Mouse (Mus musculus): ENCODE data around the gene Pphln1. TPM values are rescaled to one million over a fixed set of nuclear protein-coding genes. Genes with fewer than 3 reads are reported as not detected.
A peak's percentile ranks its signal among the peaks of the same experiment; 100 is the strongest.

Gene Pphln1
- total RNA-seq, 2 experiments from 2014 or later: 20.3 to 21.6 TPM

- intact Hi-C loops (cut with DNase I): no loop called here
- DNase-seq: no peak
Observed at GRCm38 (mm10) chr15:93489597-93489996, 91.4 kb downstream of the Pphln1 start.

DNA sequence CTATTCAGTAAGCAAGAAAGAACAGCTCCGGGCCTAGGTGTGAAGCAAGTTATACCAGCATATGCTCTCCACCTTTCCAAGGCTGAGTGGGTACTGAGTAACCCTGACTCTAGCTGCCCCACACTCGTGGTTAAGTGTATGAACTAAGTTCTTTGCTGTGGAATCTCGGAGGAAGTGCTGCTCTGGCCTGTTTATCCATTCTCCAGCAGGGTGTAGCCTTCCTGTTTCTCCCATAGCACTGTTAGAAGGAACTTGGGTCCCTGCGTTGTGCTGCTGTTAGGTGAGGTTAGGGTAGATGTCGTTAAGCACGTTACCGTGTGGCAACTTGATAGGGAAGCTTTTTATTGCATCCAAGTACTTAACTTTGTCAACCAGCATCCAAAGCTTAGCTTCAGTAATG is 96.5 kb downstream of the Pphln1 start:
- no peak for DNase-seq
- intact Hi-C loops (cut with DNase I): loop anchor here (5.0 kb wide), 1 partner anchor 83 kb away; no protein-coding TSS in a partner anchor

- no peak for DNase-seq
- intact Hi-C loops (cut with DNase I): loop anchor here (5.0 kb wide), 1 partner anchor 77 kb away; no protein-coding TSS in a partner anchor
Observed at GRCm38 (mm10) chr15:93499866-93500265, 101.7 kb downstream of the Pphln1 start.

GRCm38 (mm10) chr15:93502703-93503102 is 104.6 kb downstream of the Pphln1 start:
- intact Hi-C loops (cut with DNase I): no loop called here
- no peak for DNase-seq

DNA sequence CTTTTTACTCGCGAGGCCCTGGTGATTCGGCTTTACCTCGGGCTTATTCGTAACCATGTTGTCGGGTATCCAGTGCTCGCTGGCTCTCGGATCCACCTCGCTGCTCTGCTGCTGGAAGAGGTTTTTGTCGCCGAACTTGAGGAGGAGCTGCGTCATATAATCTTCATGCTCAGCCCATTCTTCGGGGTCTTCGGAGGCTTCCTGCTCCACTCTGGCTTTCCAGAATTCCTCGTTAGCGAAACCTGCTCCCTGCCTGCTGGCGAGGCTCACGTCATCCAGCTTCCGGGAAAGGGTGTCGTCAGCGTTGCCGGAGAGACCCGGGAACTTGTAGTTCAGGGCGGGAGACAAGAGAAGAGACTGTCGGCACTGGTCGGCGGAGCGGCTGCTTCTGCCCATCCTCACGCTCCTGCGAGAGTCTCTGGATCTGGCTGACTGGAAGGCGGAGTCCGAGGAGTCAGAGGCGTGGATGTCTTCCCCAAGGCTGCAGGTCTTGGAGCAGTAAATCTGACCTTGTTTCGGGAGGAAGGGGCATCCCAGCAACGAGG is 105.1 kb downstream of the Pphln1 start:
- no peak for DNase-seq
- intact Hi-C loops (cut with DNase I): no loop called here

- DNase-seq: no peak
- intact Hi-C loops (cut with DNase I): no loop called here
Observed at GRCm38 (mm10) chr15:93504808-93505207, 106.7 kb downstream of the Pphln1 start.

DNA sequence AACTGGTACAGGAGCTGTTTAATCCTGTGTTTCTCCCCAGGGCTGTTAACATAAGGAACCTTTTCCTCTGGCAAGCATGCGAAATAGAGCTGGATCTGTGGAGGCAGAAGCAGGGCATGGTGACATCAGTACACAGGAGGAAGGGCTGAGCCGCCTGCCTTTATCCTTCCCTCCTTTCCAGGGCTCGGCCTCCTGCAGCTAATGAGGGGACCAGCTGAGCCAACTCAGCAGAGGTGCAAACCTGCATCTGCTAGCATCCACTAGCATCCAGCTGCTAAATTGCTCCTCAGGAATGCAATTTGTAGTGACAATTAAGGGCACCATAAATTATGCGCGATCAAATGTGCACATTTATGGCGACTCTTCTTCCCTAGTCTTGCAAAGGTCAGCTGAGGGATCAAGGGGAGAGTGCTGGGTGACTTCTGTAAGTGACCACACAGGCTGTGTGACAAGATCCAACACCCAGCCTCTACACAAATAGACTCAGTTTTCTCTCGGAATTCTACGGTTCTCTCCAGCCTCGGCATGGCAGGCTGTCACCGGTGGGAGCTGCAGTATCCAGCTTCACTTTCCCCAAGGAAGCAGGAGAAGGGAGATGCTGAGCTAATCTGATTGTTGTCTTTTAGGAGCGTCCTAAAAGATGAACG is 112.7 kb downstream of the Pphln1 start:
- intact Hi-C loops (cut with DNase I): no loop called here
- no peak for DNase-seq

DNA sequence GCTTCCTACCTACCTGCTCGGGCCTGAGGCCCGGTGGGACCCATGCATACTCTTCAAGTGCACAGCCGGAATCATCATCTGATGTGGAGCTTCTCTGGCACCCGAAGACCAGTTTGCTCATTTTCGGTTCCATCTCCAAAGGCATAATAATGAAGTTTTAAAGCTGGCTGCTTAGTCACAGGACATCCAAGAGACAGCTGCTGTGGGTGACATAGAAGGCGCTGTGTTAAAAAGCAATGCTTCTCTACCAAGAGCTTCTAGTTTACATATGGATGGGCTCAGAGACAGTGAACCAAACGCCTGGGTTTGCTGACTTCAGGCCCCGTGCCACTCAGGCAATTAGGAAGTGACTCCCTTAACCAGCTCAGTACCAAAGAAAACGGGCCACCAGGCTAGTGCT is 114.3 kb downstream of the Pphln1 start:
- no peak for DNase-seq
- intact Hi-C loops (cut with DNase I): no loop called here

DNA sequence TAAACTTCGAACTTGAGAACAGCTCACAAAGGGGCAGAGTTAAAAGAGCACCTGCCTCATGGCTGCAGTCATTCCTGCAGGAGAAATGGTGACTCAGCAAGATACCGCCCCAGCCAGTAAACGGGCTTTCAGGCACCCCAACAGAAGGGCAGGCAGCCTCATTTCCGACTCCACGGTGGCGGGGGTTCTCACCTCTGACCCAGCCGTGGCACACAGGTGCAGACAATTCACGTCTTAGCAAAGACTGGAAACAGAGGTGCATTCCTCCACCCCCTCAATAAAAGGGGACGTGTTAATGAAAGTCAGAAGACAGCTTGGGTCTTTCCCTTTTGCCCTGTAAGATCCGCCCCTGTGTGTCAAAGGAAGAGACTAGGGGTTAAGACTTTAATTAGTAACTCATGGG is 115.8 kb downstream of the Pphln1 start:
- peak in 1 of 2 experiments; percentile 23 for DNase-seq
- intact Hi-C loops (cut with DNase I): no loop called here

DNA sequence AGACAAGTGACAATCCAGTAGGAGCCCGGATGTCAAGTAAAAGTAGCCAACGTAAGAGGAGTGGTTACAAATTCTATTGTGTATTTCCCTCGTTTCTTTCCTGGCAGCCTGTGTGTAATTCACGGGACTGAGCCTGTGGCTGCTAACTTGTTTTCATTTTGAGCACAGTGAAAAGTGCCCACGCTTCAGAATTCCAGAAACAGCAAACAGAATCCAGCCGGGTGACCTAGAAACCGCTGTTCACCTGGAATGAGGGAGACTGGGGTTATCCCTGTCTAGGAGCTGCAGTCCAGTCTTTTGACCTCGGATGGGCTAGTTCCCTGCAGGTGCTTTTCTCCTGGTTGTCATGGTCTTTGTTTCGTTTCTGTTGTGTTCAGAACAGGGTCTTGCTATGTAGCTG is 117.2 kb downstream of the Pphln1 start:
- DNase-seq: no peak
- intact Hi-C loops (cut with DNase I): loop anchor here (5.0 kb wide), 2 partner anchors 178 to 248 kb away; partner anchors contain the start of gene Yaf2

DNA sequence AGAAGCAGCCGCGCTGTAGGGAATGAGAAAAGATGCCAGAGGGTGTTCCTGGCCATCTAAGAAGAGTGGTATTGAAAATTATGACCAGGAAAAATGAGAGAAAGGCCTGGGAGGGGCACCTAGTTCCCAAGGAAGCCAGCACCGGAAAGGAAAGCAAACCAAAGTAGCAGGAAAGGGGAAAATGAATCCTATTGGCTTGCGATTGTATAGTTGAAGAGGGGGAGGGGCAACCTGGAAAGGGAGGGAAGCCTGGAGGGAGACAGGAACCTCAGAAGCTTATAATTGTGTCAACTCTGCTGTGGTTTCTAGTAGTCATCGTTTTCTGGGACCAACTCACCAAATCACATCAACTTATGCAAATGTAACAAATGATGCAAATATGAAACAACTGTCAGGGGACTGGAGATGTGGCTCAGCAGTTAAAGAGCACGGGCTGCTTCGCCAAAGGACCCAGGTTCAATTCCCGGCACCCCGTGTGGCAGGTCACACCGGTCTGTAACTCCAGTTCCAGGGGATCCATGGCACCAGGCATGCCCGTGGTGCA is 118.9 kb downstream of the Pphln1 start:
- no peak for DNase-seq
- intact Hi-C loops (cut with DNase I): loop anchor here (5.0 kb wide), 2 partner anchors 180 to 250 kb away; partner anchors contain the start of gene Yaf2

- intact Hi-C loops (cut with DNase I): loop anchor here (2.0 to 5.0 kb wide), 3 partner anchors 181 to 694 kb away; partner anchors contain the start of gene Yaf2
Observed at GRCm38 (mm10) chr15:93518143-93518902, 120.2 kb downstream of the Pphln1 start.

DNA sequence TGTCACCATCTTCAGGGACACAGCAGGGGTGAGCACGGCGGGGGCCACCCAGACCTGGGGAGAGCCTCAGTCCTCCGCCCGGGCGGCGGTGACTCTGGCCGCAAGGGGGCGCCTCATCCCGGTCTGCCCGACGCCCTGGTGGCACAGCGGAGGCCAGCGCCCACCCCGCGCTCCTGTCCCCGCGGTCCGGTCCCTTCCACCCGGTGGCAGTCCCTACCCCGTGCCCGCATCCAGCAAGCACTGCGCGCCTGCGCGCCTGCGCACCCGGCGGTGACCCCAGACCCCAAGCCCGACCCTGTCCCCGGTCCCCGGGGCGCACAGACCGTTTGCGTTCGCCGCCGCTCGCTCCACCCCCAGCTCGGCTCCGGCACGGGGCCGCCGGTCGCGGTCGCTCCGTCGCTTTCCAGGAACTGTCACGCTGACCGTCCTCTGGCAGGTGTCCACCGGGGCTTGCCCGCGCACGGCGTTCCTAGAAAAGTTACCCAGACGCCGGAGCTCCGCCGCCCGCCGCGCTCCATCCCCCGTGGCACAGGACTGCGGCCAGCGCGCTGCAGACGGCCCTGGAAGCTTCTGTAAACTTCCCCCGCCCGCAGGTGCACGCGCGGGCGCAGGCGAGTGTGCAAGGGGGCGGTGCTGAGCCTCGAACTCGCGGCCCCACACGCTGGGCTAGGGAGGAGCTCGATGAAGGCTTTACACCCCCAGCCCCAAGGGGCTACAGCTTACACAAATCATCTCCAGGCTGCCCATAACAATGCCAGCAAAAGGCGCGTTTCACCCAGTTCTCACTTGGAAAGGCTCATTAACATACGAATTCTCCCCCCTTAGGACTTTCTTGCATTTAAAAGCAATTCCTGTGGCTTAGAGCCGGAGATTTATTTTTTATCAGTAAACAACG is 121.0 kb downstream of the Pphln1 start:
- intact Hi-C loops (cut with DNase I): loop anchor here (1.0 to 5.0 kb wide), 4 partner anchors 57 to 694 kb away; partner anchors contain the start of gene Yaf2
- DNase-seq: peak; percentile 93 to 96

More at GRCm38 (mm10) chr15:93518143-93518902, 120.2 kb downstream of the Pphln1 start:
- peak; percentile 37 to 61 for DNase-seq

GRCm38 (mm10) chr15:93519836-93520826 is 122.0 kb downstream of the Pphln1 start:
- intact Hi-C loops (cut with DNase I): loop anchor here (1.0 to 5.0 kb wide), 4 partner anchors 56 to 693 kb away; partner anchors contain the start of gene Yaf2
- DNase-seq: peak; percentile 42 to 47

- DNase-seq: peak in 1 of 2 experiments; percentile 23
- intact Hi-C loops (cut with DNase I): no loop called here
Observed at GRCm38 (mm10) chr15:93521088-93521786, 123.1 kb downstream of the Pphln1 start.

DNA sequence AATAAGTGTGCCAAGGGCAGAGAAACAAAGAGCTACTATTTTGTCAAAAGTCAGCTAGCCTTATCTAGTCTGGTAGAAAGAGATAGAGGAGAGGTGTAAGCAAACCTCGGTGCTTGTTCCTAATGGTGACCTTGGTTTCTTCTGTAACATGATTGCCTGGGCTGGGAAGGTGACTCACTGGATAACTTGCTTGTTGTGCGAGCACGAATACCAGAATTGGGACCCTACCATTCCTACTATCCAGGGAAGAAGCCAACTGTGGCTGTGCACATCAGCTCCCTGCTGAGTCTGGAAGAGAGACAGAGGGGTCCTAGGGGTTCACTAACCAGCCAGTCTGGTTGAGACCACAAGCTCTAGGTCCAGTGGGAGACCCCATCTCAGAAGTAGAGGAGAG is 123.6 kb downstream of the Pphln1 start:
- intact Hi-C loops (cut with DNase I): no loop called here
- no peak for DNase-seq

DNA sequence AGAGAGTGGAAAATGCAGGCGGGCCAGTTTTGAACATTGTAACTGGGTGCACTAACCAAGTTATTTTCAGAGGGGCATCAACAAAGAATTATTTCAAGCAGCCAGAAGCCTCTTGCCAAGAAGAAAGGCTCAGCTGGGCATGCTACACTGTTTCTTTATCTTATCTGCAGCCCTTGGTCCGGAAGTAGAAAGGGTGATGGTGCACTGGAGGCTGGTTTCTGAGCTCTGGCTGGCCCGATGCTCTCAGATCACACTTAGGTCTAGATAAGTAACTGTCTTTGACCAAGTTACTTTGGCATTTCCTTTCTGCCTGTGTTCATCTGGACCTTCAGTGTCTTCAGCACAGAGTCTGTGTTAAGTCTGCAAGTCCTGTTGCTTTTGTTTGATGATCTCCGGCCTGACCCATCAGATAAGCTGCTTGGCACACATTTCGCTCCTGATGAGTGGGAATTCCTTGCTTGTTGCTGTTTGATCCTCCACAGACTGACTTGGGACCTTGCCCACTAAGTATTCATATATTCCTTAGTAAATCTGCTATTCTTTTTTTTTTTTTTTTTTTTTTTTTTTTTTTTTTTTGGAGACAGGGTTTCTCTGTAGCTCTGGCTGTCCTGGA is 127.3 kb downstream of the Pphln1 start:
- intact Hi-C loops (cut with DNase I): no loop called here
- DNase-seq: no peak
